Mouse (Mus musculus): Measurements from ENCODE around the gene Drosha. TPM values are rescaled to one million over a fixed set of nuclear protein-coding genes. Genes with fewer than 3 reads are reported as not detected.

Gene Drosha
- polyA plus RNA-seq (2012; rRNA removed), result 48.5 and 49.5 TPM in 2 replicates

GRCm38 (mm10) chr15:12824197-12824952, at the start of gene Drosha, which contains the start of gene 6030458C11Rik:
Gene Drosha, plus strand, starts transcription at chr15:12824815.
Gene 6030458C11Rik, minus strand, starts transcription at chr15:12824649.

Other genes starting within 250 kb of the Drosha start
- 4.7 and 7.1 TPM in 2 replicates for gene Pdzd2, start 84.9 kb upstream of the Drosha start, polyA plus RNA-seq (2012; rRNA removed)
- 24.9 and 26.1 TPM in 2 replicates for gene 6030458C11Rik, start 166 bp upstream of the Drosha start, polyA plus RNA-seq (2012; rRNA removed)

All from central nervous system, embryonic 14 days (tissue).